Mouse (Mus musculus): ENCODE measurements at regions not wholly inside any gene's neighbourhood (a gene's known extent, or its start where the extent isn't known, plus 50 kb on each side); places are given as distances from the start of the nearest gene placed in this dataset.
"Not testable (repeated sequence)": the region's sequence is repeated elsewhere in the genome, so short reads cannot be mapped to it uniquely, and the experiment has no call there.

GRCm38 (mm10) chr13:74563483-74564330 lies 69.9 kb upstream of the Zfp825 start:
- 2% methylated on average over 27 of the region's 27 CpGs for WGBS
- not testable (repeated sequence) for H3K4me1 ChIP-seq (ENCODE audit: control insufficient read depth, insufficient read depth, low read length)
- peak overlapping the region; percentile 78 for H3K27ac ChIP-seq (ENCODE audit: low read length)

GRCm38 (mm10) chr13:74564331-74564727 lies 70.5 kb upstream of the Zfp825 start:
- H3K27me3 ChIP-seq (replicated peaks; ENCODE audit: control insufficient read depth, insufficient read depth, low read length); ATAC-seq; H3K4me1 ChIP-seq (ENCODE audit: control insufficient read depth, insufficient read depth, low read length); H3K9me3 ChIP-seq (ENCODE audit: control insufficient read depth, low read length); H3K36me3 ChIP-seq (ENCODE audit: control insufficient read depth, insufficient read depth, low read length): not testable (repeated sequence)
- Histone ChIP-seq H3K27ac (ENCODE audit: low read length) (peak overlapping the region; percentile 78), H3K4me2 (ENCODE audit: low read depth, low read length) (peak overlapping the region; percentile 58), H3K4me3 (ENCODE audit: low read length) (peak overlapping the region; percentile 55), H3K9ac (ENCODE audit: low read depth, low read length) (peak overlapping the region; percentile 60)
- WGBS, result 7% methylated on average over 2 of the region's 2 CpGs

More at GRCm38 (mm10) chr13:74563483-74564330, 69.9 kb upstream of the Zfp825 start:
- not testable (repeated sequence) for H3K27me3 ChIP-seq (replicated peaks; ENCODE audit: control insufficient read depth, insufficient read depth, low read length); H3K9me3 ChIP-seq (ENCODE audit: control insufficient read depth, low read length); H3K36me3 ChIP-seq (ENCODE audit: control insufficient read depth, insufficient read depth, low read length)
- Histone ChIP-seq H3K9ac (ENCODE audit: low read depth, low read length) (peak overlapping the region; percentile 60), H3K4me3 (ENCODE audit: low read length) (peak overlapping the region; percentile 55), H3K4me2 (ENCODE audit: low read depth, low read length) (peak overlapping the region; percentile 58)
- ATAC-seq, result peak; percentile 100

- not testable (repeated sequence) for H3K27me3 ChIP-seq (replicated peaks; ENCODE audit: control insufficient read depth, insufficient read depth, low read length); H3K4me1 ChIP-seq (ENCODE audit: control insufficient read depth, insufficient read depth, low read length)
These were observed 69.4 kb upstream of the Erap1 start for GRCm38 (mm10) chr13:74569967-74570366.

More at GRCm38 (mm10) chr13:74569967-74570366, 69.4 kb upstream of the Erap1 start:
- not testable (repeated sequence) for H3K27ac ChIP-seq (ENCODE audit: low read length); H3K36me3 ChIP-seq (ENCODE audit: control insufficient read depth, insufficient read depth, low read length); H3K4me3 ChIP-seq (ENCODE audit: low read length); ATAC-seq; H3K9me3 ChIP-seq (ENCODE audit: control insufficient read depth, low read length); H3K4me2 ChIP-seq (ENCODE audit: low read depth, low read length); H3K9ac ChIP-seq (ENCODE audit: low read depth, low read length)
- 66% methylated on average over 4 of the region's 4 CpGs for WGBS

Data from intestine, embryonic 16.5 days (tissue).